Mouse (Mus musculus): Measurements from ENCODE around the gene Tmem104.

DNA sequence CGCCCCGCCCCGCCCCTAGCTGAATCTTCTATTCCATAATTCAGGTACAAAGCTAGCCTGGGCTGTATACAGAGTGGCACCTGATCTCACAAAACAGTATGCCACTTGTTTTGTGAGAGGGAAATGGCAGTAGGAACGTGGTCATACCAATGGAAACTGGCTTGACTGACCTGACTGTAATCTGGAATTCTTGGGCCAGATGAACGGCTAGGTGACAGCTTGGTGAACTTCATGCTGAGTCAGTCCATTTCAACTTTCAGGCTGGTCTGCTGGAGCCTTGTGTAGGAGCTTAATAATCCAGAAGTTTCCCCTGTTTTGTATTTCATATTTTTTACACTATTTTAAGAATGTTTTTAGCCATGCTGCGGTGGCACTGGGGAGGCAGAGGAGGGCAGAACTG is 90.9 kb downstream of the Tmem104 start:
- no peak for TF ChIP-seq GATA1 (IDR thresholded peaks at IDR 0.05; ENCODE audit: low read length)
- no peak for TF ChIP-seq TAL1 (IDR thresholded peaks at IDR 0.05; ENCODE audit: low read length)

Data from erythroblast, embryonic 14.5 days (primary cell).